Mouse (Mus musculus) neural tube, embryonic 13.5 days (tissue): ENCODE data around the gene Rorc. TPM values are rescaled to one million over a fixed set of nuclear protein-coding genes. Genes with fewer than 3 reads are reported as not detected.

Experiments used
- ATAC-seq: fragments of 200-750 bp; cut with Nextera tagmentation; 2 replicates; pipeline ENCODE4 v1.8.0; 2017; ENCODE audit warnings: low read depth, mild to moderate bottlenecking, moderate TSS enrichment, moderate library complexity
- H3K27ac ChIP-seq: fragments of 300-500 bp; sonication (generic); replicated peaks from 2 replicates; pipeline ENCODE4 v1.5.1; 2015; ENCODE audit warnings: moderate library complexity, mild to moderate bottlenecking, inconsistent platforms
- H3K27me3 ChIP-seq: fragments of 300-500 bp; sonication (generic); 2 replicates; pipeline ENCODE4 v1.6.1; 2015; ENCODE audit warnings: mild to moderate bottlenecking, inconsistent platforms
- H3K36me3 ChIP-seq: fragments of 300-500 bp; sonication (generic); 2 replicates; pipeline ENCODE4 v1.6.1; 2015; ENCODE audit warnings: mild to moderate bottlenecking, inconsistent platforms
- H3K4me1 ChIP-seq: fragments of 300-500 bp; sonication (generic); replicated peaks from 2 replicates; pipeline ENCODE4 v1.6.1; 2015; ENCODE audit warnings: inconsistent platforms
- H3K4me2 ChIP-seq: fragments of 300-500 bp; sonication (generic); 2 replicates; pipeline ENCODE4 v1.6.1; 2015; ENCODE audit warnings: inconsistent platforms, mild to moderate bottlenecking, moderate library complexity
- H3K4me3 ChIP-seq: fragments of 300-500 bp; sonication (generic); 2 replicates; pipeline ENCODE4 v1.5.1; 2015; ENCODE audit warnings: mild to moderate bottlenecking, inconsistent platforms
- H3K9ac ChIP-seq: fragments of 300-500 bp; sonication (generic); 2 replicates; pipeline ENCODE4 v1.6.1; 2015; ENCODE audit warnings: moderate library complexity, mild to moderate bottlenecking, inconsistent platforms
- H3K9me3 ChIP-seq: fragments of 300-500 bp; sonication (generic); 2 replicates; pipeline ENCODE4 v1.6.1; 2016; ENCODE audit warnings: inconsistent platforms
- WGBS: fragments of 180-500 bp; shearing (Covaris S2); methylation state at CpG from one replicate; pipeline ENCODE4 v1.1.7; 2015; 5-methylcytosine and 5-hydroxymethylcytosine counted together
- polyA plus RNA-seq: library from polyadenylated mRNA; unstranded; fragments of >200 nt; fragmentation: Nextera tagmentation; extraction: Ambion mirVana; gene quantifications from 2 replicates; pipeline ENCODE4 v1.2.1, GENCODE M21; 2015

The Rorc gene
- polyA plus RNA-seq = 0.33 and 0.36 TPM in 2 replicates

DNA sequence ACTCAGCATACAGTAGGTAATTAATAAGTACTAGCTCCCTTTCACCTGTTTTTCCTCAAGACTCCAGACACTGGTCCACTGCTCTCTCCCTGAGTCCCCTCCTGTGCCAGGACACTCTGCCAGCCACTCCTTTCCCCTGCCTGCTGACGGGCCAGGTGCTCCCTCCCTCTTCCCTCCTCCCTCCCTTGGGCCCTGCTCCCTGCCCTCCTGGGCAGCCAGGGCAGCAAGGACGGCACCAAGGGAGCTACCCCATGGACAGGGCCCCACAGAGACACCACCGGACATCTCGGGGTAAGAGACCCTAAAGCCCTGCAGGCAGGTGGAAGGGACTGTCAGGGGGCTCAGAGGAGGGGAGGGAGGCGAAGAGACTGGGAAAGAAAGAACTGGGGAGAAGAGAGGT, at the start of gene Rorc:
TSS of gene Rorc (plus strand) at position 154 of the 400 bp plus-strand sequence.
- peak within 1 kb of the TSS; percentile 8 for H3K4me3 ChIP-seq
- peaks cover 26% of the 10 kb centered on the region for H3K4me1 ChIP-seq
- H3K27ac ChIP-seq = no peak within 1 kb of the TSS
- peaks cover 14% of the 10 kb centered on the region for H3K27me3 ChIP-seq
- H3K9ac ChIP-seq = peak within 1 kb of the TSS; percentile 38; the same call in 1 of the 2 replicates
- no peaks in the 10 kb centered on the region for H3K9me3 ChIP-seq
- H3K4me2 ChIP-seq = peak within 1 kb of the TSS; percentile 50
- no peaks in the 10 kb centered on the region for H3K36me3 ChIP-seq
- ATAC-seq = 0 out of 2 replicates have a peak, but pooled peaks have one; percentile 5
- 17% methylated on average over 5 of the region's 5 CpGs for WGBS

DNA sequence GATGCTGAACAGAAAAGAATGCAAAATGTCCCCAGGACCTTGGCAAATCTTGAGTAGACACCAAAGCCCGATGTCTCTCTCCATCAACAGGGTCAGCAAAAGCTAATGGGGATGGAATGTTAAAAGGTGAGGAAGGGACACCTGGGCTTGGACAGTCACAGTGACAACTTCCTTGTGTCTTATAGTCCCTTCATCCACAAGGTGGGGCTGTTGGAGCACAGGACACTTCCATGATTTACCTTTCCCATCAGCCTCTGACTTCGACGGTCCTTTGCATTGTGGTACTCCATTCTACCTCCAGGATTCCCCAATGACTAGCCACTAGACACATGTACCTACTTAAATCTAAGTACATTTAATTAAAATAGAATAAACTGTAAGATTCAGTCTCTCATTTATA, 43.9 kb upstream of the Rorc start:
- Histone ChIP-seq H3K4me3 (no peak overlapping the region), H3K9ac (no peak overlapping the region), H3K27ac (no peak overlapping the region), H3K4me2 (no peak overlapping the region), H3K4me1 (no peaks in the 10 kb centered on the region), H3K27me3 (no peaks in the 10 kb centered on the region), H3K36me3 (peaks cover 42% of the 10 kb centered on the region), H3K9me3 (no peaks in the 10 kb centered on the region)
- WGBS = 63% methylated on average over 3 of the region's 3 CpGs
- no peak for ATAC-seq

DNA sequence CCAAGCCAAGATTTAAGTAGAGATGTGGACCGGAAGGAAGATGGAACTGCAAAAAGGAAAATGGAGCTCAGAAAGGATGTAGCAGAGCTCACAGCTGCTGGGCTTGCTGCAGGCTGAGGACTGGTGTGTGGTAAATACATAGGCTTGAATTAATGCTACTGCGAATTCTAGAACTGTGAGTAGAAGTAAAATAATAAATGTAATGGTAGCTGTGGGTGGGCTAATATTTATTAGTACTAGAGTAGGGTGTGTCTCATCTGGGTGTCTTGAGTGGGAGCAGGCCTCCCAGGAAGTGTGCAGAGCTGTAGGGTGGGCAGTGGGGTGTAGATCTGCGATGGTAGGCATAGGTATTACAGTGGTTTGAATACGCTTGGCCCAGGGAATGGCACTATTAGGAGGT, 38.2 kb upstream of the Rorc start:
- H3K4me3 ChIP-seq = no peak overlapping the region
- no peaks in the 10 kb centered on the region for H3K27me3 ChIP-seq
- H3K4me1 ChIP-seq = no peaks in the 10 kb centered on the region
- H3K36me3 ChIP-seq = peaks cover 19% of the 10 kb centered on the region; the same call in 1 of the 2 replicates
- no peak overlapping the region for H3K9ac ChIP-seq
- no peak for ATAC-seq
- no peaks in the 10 kb centered on the region for H3K9me3 ChIP-seq
- 93% methylated on average over 4 of the region's 4 CpGs for WGBS
- H3K4me2 ChIP-seq = no peak overlapping the region
- H3K27ac ChIP-seq = no peak overlapping the region

DNA sequence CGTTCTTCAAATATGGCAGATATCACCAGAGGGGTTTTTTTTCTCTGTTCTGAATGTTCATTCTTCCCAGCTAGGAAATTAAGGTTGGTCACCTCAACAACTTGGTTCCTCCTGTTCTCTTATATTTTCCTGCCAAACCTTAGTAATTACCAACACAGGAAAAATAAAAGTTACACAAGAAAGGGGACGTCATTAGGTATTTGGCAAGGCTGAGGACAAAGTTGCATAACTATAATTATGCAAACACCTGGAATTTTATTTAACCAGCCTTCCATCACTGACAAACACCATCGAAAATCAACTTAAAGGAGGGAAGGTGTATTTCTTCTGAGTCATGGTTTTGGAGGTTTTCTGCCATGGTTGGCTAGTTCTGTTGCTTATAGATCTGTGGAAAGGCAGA, 34.1 kb upstream of the Rorc start:
- Histone ChIP-seq H3K4me2 (no peak overlapping the region), H3K4me3 (no peak overlapping the region), H3K27me3 (no peaks in the 10 kb centered on the region), H3K4me1 (0 out of 2 replicates have a peak, but pooled peaks cover 7% of the 10 kb centered on the region), H3K9ac (no peak overlapping the region), H3K27ac (no peak overlapping the region), H3K36me3 (no peaks in the 10 kb centered on the region), H3K9me3 (no peaks in the 10 kb centered on the region)
- 90% methylated on average over 3 of the region's 3 CpGs for WGBS
- ATAC-seq = no peak

DNA sequence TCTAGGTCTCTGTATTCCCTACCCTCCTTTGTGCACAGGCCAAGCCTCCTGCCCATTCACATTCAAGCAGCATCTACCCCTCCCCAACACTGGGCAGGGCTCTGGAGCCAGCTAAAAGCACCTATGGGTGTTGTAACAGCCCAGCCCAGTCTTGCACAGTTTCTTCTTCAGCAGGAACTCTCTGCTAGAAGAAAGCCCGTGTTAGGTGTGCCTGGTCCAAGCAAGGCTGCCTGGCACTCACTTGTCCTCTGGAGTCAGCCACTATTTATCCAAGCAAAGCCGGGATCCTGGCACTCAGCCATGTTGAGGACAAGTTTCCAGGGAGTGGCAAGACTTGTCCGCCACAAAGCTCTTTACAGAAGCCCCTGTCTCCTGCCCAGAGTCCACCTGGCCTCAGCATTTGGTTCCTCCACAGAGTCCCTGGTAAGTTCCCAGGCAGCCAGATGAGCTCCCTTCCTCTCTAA, 30.6 kb upstream of the Rorc start, which contains the start of gene Them5:
TSS of gene Them5 (plus strand) at position 141 of the 464 bp plus-strand sequence.
- Histone ChIP-seq H3K36me3 (no peaks in the 10 kb centered on the region), H3K27ac (0 out of 2 replicates have a peak within 1 kb of the TSS, but pooled peaks have one; percentile 14), H3K4me1 (0 out of 2 replicates have a peak, but pooled peaks cover 7% of the 10 kb centered on the region), H3K4me3 (no peak within 1 kb of the TSS), H3K27me3 (no peaks in the 10 kb centered on the region), H3K9me3 (no peaks in the 10 kb centered on the region), H3K9ac (no peak within 1 kb of the TSS), H3K4me2 (no peak within 1 kb of the TSS)
- ATAC-seq = no peak
- WGBS = 74% methylated on average over 3 of the region's 3 CpGs

DNA sequence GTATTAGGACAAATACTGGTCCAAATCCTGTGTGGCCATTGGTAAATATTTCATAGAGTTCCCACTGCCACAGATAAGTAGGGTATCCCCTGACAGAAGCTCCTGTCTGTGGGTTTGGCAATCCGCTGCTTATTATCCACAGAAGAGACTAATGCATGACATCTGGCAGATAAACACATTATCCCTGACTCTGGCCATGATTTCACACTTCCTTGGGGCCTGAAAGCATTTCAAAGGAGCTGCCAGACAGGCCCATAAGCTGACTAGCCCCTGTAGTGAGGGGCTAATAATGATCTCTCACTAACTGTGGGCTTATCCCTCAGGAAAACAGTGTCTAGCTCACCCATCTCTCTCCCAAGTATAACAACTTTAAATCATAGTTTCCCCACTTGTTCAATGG, 30.0 kb upstream of the Rorc start:
- ATAC-seq = no peak
- H3K36me3 ChIP-seq = no peaks in the 10 kb centered on the region
- H3K9me3 ChIP-seq = no peaks in the 10 kb centered on the region

DNA sequence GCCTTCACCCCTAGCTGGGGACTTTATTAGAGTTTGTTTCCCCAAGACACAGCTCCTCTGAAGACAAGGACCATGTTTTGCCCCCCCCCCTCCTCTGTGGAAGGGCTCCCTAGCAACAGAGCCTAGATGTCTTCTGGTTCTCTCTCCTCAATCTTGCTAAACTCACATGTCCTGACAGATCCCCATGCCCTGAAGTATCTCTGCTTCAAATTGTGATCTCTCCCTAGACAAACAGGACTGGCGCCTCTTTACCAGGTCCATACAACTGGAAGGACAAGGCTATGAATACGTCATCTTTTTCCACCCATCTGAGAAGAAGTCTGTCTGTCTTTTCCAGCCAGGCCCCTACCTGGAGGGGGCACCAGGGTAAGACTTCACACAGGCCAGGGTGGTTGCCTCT, 28.4 kb upstream of the Rorc start:
- H3K4me3 ChIP-seq = no peak overlapping the region
- 93% methylated on average over 2 of the region's 2 CpGs for WGBS
- H3K4me2 ChIP-seq = no peak overlapping the region
- H3K4me1 ChIP-seq = 0 out of 2 replicates have a peak, but pooled peaks cover 7% of the 10 kb centered on the region
- no peaks in the 10 kb centered on the region for H3K27me3 ChIP-seq
- H3K9ac ChIP-seq = no peak overlapping the region
- ATAC-seq = no peak
- no peak overlapping the region for H3K27ac ChIP-seq
- H3K36me3 ChIP-seq = no peaks in the 10 kb centered on the region
- H3K9me3 ChIP-seq = no peaks in the 10 kb centered on the region

More for the DNA sequence above, 30.0 kb upstream of the Rorc start:
- H3K4me1 ChIP-seq = 0 out of 2 replicates have a peak, but pooled peaks cover 7% of the 10 kb centered on the region
- 0 out of 2 replicates have a peak overlapping the region, but pooled peaks have one; percentile 14 for H3K27ac ChIP-seq
- 57% methylated on average over 1 of the region's 1 CpGs for WGBS
- H3K27me3 ChIP-seq = no peaks in the 10 kb centered on the region
- H3K9ac ChIP-seq = no peak overlapping the region
- no peak overlapping the region for H3K4me2 ChIP-seq
- H3K4me3 ChIP-seq = no peak overlapping the region

DNA sequence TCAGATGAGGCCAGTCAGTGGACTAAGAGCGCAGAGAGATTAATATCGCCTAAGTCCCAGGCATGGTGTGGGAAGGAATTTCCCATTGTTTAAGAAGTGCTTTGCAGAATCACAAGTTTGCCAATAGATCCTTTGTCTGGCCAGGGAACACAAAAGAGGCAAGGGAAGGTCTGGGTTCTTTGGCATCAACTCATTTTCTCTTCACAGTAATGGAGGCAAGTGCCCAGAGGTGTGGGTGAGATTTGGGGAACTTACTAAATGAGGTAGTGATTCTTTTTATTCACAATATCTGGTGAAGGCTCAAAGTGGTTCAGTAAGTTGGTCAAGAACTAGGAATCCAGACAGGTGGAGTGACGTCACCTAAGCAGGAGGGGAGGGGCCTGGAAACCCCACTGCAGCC, 27.7 kb upstream of the Rorc start:
- H3K9me3 ChIP-seq = no peaks in the 10 kb centered on the region
- WGBS = 78% methylated on average over 3 of the region's 3 CpGs

DNA sequence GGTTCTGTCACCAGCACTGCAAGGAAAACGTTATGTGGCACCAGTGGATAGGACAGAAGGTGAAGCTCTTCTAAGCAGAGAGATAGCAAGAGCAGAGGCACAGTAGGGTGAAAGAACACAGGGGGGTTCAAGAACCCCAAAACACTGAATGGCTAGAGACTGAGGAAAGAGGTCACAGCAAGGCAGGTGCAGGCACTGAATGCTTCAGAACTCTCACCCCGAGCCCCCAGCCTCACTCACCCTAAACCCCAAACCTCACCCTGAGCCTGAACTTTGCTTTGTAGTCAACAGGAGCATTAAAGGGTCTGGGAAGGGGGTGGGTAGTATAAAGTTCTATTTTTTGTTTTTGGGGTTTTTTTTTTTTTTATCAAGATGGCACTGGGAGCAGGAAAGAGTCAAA, 24.4 kb upstream of the Rorc start:
- H3K9ac ChIP-seq = no peak overlapping the region
- no peaks in the 10 kb centered on the region for H3K36me3 ChIP-seq
- no peak overlapping the region for H3K4me3 ChIP-seq
- ATAC-seq = no peak
- no peak overlapping the region for H3K4me2 ChIP-seq
- H3K4me1 ChIP-seq = no peaks in the 10 kb centered on the region
- H3K9me3 ChIP-seq = no peaks in the 10 kb centered on the region
- 72% methylated on average over 2 of the region's 2 CpGs for WGBS
- no peak overlapping the region for H3K27ac ChIP-seq
- H3K27me3 ChIP-seq = no peaks in the 10 kb centered on the region

More for the DNA sequence above, 27.7 kb upstream of the Rorc start:
- H3K4me3 ChIP-seq = no peak overlapping the region
- no peak overlapping the region for H3K27ac ChIP-seq
- H3K36me3 ChIP-seq = no peaks in the 10 kb centered on the region
- no peak for ATAC-seq
- H3K4me1 ChIP-seq = 0 out of 2 replicates have a peak, but pooled peaks cover 7% of the 10 kb centered on the region
- no peaks in the 10 kb centered on the region for H3K27me3 ChIP-seq
- no peak overlapping the region for H3K9ac ChIP-seq
- H3K4me2 ChIP-seq = no peak overlapping the region

DNA sequence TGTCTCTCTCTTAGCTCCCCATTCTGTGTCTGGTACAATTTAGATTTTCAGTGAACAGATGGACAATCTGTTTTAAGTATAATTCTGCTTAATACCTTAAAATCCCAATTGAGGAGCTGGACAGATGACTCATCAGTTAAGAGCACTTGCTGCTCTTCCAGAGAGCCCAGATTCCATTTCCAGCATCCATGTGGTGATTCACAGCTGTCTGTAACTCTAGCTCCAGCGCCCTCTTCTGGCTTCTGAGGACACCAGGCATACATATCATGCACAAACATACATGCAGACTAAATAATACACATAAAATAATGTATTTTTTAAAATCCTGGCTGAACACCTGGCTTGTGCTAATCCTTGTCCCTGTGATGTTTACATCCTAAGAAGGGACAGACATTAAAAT, 11.8 kb upstream of the Rorc start:
- H3K27me3 ChIP-seq = peaks cover 33% of the 10 kb centered on the region
- no peaks in the 10 kb centered on the region for H3K9me3 ChIP-seq
- H3K4me1 ChIP-seq = peaks cover 5% of the 10 kb centered on the region; the same call in 1 of the 2 replicates
- WGBS = 3% methylated on average over 1 of the region's 1 CpGs
- no peak overlapping the region for H3K4me2 ChIP-seq
- no peak for ATAC-seq
- H3K9ac ChIP-seq = no peak overlapping the region
- no peaks in the 10 kb centered on the region for H3K36me3 ChIP-seq
- no peak overlapping the region for H3K4me3 ChIP-seq
- H3K27ac ChIP-seq = no peak overlapping the region

DNA sequence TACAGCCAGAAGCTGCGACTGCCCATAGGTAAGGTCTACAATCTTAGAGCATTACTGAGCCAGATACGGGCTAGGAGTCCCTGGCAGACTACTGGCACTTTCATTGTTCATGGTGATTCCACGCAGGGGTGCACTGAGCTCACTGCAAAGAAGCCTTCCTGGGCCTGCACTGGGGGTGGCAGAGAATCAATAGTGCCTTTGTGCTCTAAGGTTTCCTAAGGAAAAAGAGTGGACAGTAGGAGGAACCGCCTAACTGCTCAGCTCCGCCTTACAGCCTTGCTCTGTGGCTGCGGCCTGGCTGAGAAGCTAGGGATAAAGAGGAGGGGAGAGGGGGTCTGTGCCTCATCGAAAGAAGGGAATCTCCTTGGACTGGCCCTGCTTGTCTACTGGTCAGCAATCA, 10.5 kb upstream of the Rorc start, which contains the start of gene C2cd4d:
TSS of gene C2cd4d (plus strand) at position 301 of the 400 bp plus-strand sequence.
- H3K27me3 ChIP-seq = peaks cover 40% of the 10 kb centered on the region
- ATAC-seq = no peak
- peak within 1 kb of the TSS; percentile 75 for H3K4me2 ChIP-seq
- peaks cover 5% of the 10 kb centered on the region; the same call in 1 of the 2 replicates for H3K4me1 ChIP-seq
- peak within 1 kb of the TSS; percentile 80 for H3K9ac ChIP-seq
- peak within 1 kb of the TSS; percentile 58 for H3K4me3 ChIP-seq
- H3K27ac ChIP-seq = no peak within 1 kb of the TSS
- no peaks in the 10 kb centered on the region for H3K36me3 ChIP-seq
- 43% methylated on average over 7 of the region's 7 CpGs for WGBS
- H3K9me3 ChIP-seq = no peaks in the 10 kb centered on the region

DNA sequence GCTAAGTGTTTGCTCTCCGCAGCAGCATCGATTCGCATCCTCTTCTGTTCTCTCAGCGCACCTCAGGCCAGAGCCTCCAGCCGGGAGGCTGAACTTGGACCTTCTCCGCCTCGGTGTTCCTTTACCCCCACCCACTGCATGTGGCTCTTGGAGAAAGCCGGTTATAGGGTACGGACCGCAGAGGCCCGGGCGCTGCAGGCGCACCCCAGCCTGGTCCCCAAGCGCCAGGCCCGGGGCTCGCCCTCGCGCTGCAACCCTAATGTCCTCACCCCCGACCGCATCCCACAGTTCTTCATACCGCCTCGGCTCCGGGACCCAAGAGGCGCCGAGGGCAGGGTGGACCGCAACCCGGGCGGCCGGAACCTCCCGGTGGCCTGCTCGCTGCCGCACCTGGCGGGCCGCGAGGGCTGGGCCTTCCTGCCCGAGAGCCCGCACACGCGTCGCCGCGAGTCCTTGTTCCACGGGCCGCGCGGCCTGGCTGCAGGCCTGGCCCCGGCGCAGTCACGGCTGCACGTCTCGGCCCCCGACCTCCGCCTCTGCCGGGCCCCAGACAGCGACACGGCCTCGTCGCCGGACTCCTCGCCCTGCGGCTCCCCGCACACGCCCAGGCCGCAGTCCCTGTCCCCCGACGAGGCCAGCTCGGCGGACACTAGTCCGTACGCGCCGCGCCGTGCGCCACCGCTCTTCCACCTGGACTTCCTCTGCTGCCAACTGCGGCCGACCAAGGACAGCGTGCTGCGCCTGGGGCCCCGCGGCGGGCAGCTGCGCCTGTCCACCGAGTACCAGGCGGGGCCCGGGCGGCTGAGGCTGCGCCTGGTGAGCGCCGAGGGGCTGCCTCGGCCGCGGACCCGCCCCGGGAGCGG, 9.1 kb upstream of the Rorc start:
- Histone ChIP-seq H3K4me3 (peak overlapping the region; percentile 58), H3K4me1 (peaks cover 5% of the 10 kb centered on the region; the same call in 1 of the 2 replicates), H3K27ac (0 out of 2 replicates have a peak overlapping the region, but pooled peaks have one; percentile 18), H3K27me3 (peaks cover 40% of the 10 kb centered on the region), H3K9ac (peak overlapping the region; percentile 80), H3K4me2 (peak overlapping the region; percentile 75), H3K9me3 (no peaks in the 10 kb centered on the region), H3K36me3 (no peaks in the 10 kb centered on the region)
- 5% methylated on average over 92 of the region's 97 CpGs for WGBS
- ATAC-seq = peak; percentile 71
